Mouse (Mus musculus) MEL (cell line): ENCODE measurements around the gene Trim21. TPM values are rescaled to one million over a fixed set of nuclear protein-coding genes. Genes with fewer than 3 reads are reported as not detected.

ENCODE experiments used
- DNase-seq: peaks from one replicate; pipeline ENCODE4 v3.0.0; 2011; ENCODE audit warnings: low read depth, low spot score
- H3K27ac ChIP-seq: 2 replicates; pipeline ENCODE4 v1.5.1; 2012; ENCODE audit warnings: low read depth, mild to moderate bottlenecking, control low read depth, low read length, moderate library complexity; ENCODE audit not compliant: control insufficient read depth
- H3K27me3 ChIP-seq, 2 experiments: fragments of 150-350 bp in 1 of 2; sonication (generic) in 1 of 2; 2 replicates each; pipeline ENCODE4 v1.6.1; 2012; ENCODE audit warnings: low read length in 2 of 2, mild to moderate bottlenecking in 2 of 2, improper control_type of control experiment in 1 of 2, moderate library complexity in 1 of 2; ENCODE audit not compliant: insufficient read depth in 2 of 2, control insufficient read depth in 1 of 2
- H3K36me3 ChIP-seq, 2 experiments: 2 replicates each; pipeline ENCODE4 v1.6.1; 2012 to 2014; ENCODE audit warnings: low read length in 2 of 2, improper control_type of control experiment in 1 of 2, inconsistent platforms in 1 of 2, mild to moderate bottlenecking in 1 of 2; ENCODE audit not compliant: insufficient read depth in 2 of 2, control insufficient read depth in 1 of 2
- H3K4me1 ChIP-seq, 2 experiments: fragments of 150-350 bp in 1 of 2; sonication (generic) in 1 of 2; 2 replicates each; pipeline ENCODE4 v1.6.1; 2012; ENCODE audit warnings: low read length in 2 of 2, improper control_type of control experiment in 1 of 2, mild to moderate bottlenecking in 1 of 2; ENCODE audit not compliant: insufficient read depth in 2 of 2, control insufficient read depth in 1 of 2
- H3K4me3 ChIP-seq, 2 experiments: fragments of 150-350 bp in 1 of 2; sonication (generic) in 1 of 2; 2 replicates each; pipeline ENCODE4 v1.5.1; 2012; ENCODE audit warnings: low read depth in 2 of 2, low read length in 2 of 2, mild to moderate bottlenecking in 2 of 2, moderate library complexity in 2 of 2, control low read depth in 1 of 2, improper control_type of control experiment in 1 of 2; ENCODE audit not compliant: control insufficient read depth in 1 of 2, insufficient read depth in 1 of 2
- H3K79me2 ChIP-seq: 2 replicates; pipeline ENCODE4 v1.6.1; 2012; ENCODE audit warnings: mild to moderate bottlenecking, low read length, moderate library complexity; ENCODE audit not compliant: control insufficient read depth, poor library complexity, insufficient read depth
- H3K9ac ChIP-seq: 2 replicates; pipeline ENCODE4 v1.6.1; 2012; ENCODE audit warnings: low read depth, mild to moderate bottlenecking, control low read depth, low read length, moderate library complexity; ENCODE audit not compliant: control insufficient read depth, poor library complexity, severe bottlenecking
- H3K9me3 ChIP-seq: fragments of 150-350 bp; sonication (generic); replicated peaks from 2 replicates; pipeline ENCODE4 v1.6.1; 2012; ENCODE audit warnings: mild to moderate bottlenecking, low read length, improper control_type of control experiment, moderate library complexity; ENCODE audit not compliant: insufficient read depth
- BHLHE40 ChIP-seq: IDR thresholded peaks from 2 replicates; pipeline ENCODE4 v1.6.1; 2012; ENCODE audit warnings: low read depth, mild to moderate bottlenecking, inconsistent platforms, low read length, improper control_type of control experiment, borderline replicate concordance
- CHD1 ChIP-seq: IDR thresholded peaks from 2 replicates; pipeline ENCODE4 v1.6.1; 2012; ENCODE audit warnings: low read depth, mild to moderate bottlenecking, inconsistent platforms, low read length, improper control_type of control experiment
- CHD2 ChIP-seq: IDR thresholded peaks from 2 replicates; pipeline ENCODE4 v1.6.1; 2011; ENCODE audit warnings: low read length, improper control_type of control experiment
- CTCF ChIP-seq, 3 experiments: IDR thresholded peaks in 2 of 3; conservative IDR thresholded peaks in 1 of 3; 2 replicates each; pipeline ENCODE4 v1.5.1; 2011 to 2012; ENCODE audit warnings: low read length in 3 of 3, low read depth in 2 of 3, mild to moderate bottlenecking in 2 of 3, improper control_type of control experiment in 1 of 3, inconsistent platforms in 1 of 3, mixed read lengths in 1 of 3, moderate library complexity in 1 of 3; ENCODE audit not compliant: control insufficient read depth in 1 of 3, insufficient read depth in 1 of 3, poor library complexity in 1 of 3, severe bottlenecking in 1 of 3
- ELF1 ChIP-seq: IDR thresholded peaks from 2 replicates; pipeline ENCODE4 v1.6.1; 2014; ENCODE audit warnings: low read depth, mild to moderate bottlenecking, inconsistent platforms, low read length, improper control_type of control experiment, moderate library complexity
- ETS1 ChIP-seq: IDR thresholded peaks from 2 replicates; pipeline ENCODE4 v1.6.1; 2012; ENCODE audit warnings: low read depth, mild to moderate bottlenecking, inconsistent platforms, low read length, improper control_type of control experiment, moderate library complexity
- GABPA ChIP-seq: IDR thresholded peaks from 2 replicates; pipeline ENCODE4 v1.6.1; 2012; ENCODE audit warnings: low read depth, mild to moderate bottlenecking, inconsistent platforms, low read length, improper control_type of control experiment, moderate library complexity
- GATA1 ChIP-seq: IDR thresholded peaks from 2 replicates; pipeline ENCODE4 v1.6.1; 2011; ENCODE audit warnings: low read depth, low read length, improper control_type of control experiment
- HCFC1 ChIP-seq: IDR thresholded peaks from 2 replicates; pipeline ENCODE4 v1.6.1; 2012; ENCODE audit warnings: low read depth, mild to moderate bottlenecking, inconsistent platforms, low read length, improper control_type of control experiment, moderate library complexity
- MAFK ChIP-seq: IDR thresholded peaks from 2 replicates; pipeline ENCODE4 v1.6.1; 2011; ENCODE audit warnings: low read depth, mild to moderate bottlenecking, low read length, improper control_type of control experiment, borderline replicate concordance
- MAZ ChIP-seq: IDR thresholded peaks from 2 replicates; pipeline ENCODE4 v1.6.1; 2012; ENCODE audit warnings: low read depth, mild to moderate bottlenecking, inconsistent platforms, low read length, improper control_type of control experiment
- MEF2A ChIP-seq: IDR thresholded peaks from 2 replicates; pipeline ENCODE4 v1.6.1; 2014; ENCODE audit warnings: low read depth, mild to moderate bottlenecking, inconsistent platforms, low read length, improper control_type of control experiment; ENCODE audit not compliant: poor library complexity, insufficient replicate concordance, severe bottlenecking; ENCODE audit errors: extremely low read depth
- MXI1 ChIP-seq: IDR thresholded peaks from 2 replicates; pipeline ENCODE4 v1.6.1; 2011; ENCODE audit warnings: mild to moderate bottlenecking, low read depth, low read length, improper control_type of control experiment
- MYC ChIP-seq: IDR thresholded peaks from 2 replicates; pipeline ENCODE4 v1.6.1; 2011; ENCODE audit warnings: low read depth, mild to moderate bottlenecking, low read length, improper control_type of control experiment, moderate library complexity
- NRF1 ChIP-seq: IDR thresholded peaks from 2 replicates; pipeline ENCODE4 v1.6.1; 2014; ENCODE audit warnings: low read depth, mild to moderate bottlenecking, inconsistent platforms, low read length, improper control_type of control experiment, moderate library complexity; ENCODE audit not compliant: poor library complexity, insufficient read depth, severe bottlenecking
- POLR2AphosphoS2 ChIP-seq: IDR thresholded peaks from 2 replicates; pipeline ENCODE4 v1.6.1; 2011; ENCODE audit warnings: low read length, improper control_type of control experiment
- POLR2AphosphoS5 ChIP-seq: IDR thresholded peaks from 2 replicates; pipeline ENCODE4 v1.6.1; 2012; ENCODE audit warnings: low read depth, borderline replicate concordance, mild to moderate bottlenecking, inconsistent platforms, low read length, moderate library complexity, mixed read lengths
- RAD21 ChIP-seq: IDR thresholded peaks from 2 replicates; pipeline ENCODE4 v1.6.1; 2011; ENCODE audit warnings: mild to moderate bottlenecking, low read depth, low read length, improper control_type of control experiment
- SIN3A ChIP-seq: IDR thresholded peaks from 2 replicates; pipeline ENCODE4 v1.6.1; 2012; ENCODE audit warnings: low read length, improper control_type of control experiment, inconsistent platforms
- SMC3 ChIP-seq: IDR thresholded peaks from 2 replicates; pipeline ENCODE4 v1.6.1; 2011; ENCODE audit warnings: low read depth, low read length, improper control_type of control experiment
- TAL1 ChIP-seq: IDR thresholded peaks from 2 replicates; pipeline ENCODE4 v1.6.1; 2012; ENCODE audit warnings: mild to moderate bottlenecking, inconsistent platforms, low read length, moderate library complexity, mixed read lengths
- TBP ChIP-seq: IDR thresholded peaks from 2 replicates; pipeline ENCODE4 v1.8.0; 2011; ENCODE audit warnings: low read depth, low read length, improper control_type of control experiment
- TCF12 ChIP-seq: IDR thresholded peaks from 2 replicates; pipeline ENCODE4 v1.6.1; 2014; ENCODE audit warnings: low read depth, mild to moderate bottlenecking, inconsistent platforms, low read length, improper control_type of control experiment, moderate library complexity
- USF1 ChIP-seq: IDR thresholded peaks from 2 replicates; pipeline ENCODE4 v1.6.1; 2014; ENCODE audit warnings: low read depth, mild to moderate bottlenecking, inconsistent platforms, low read length, improper control_type of control experiment, moderate library complexity
- ZKSCAN1 ChIP-seq: IDR thresholded peaks from 2 replicates; pipeline ENCODE4 v1.6.1; 2012; ENCODE audit warnings: low read depth, mild to moderate bottlenecking, inconsistent platforms, low read length, improper control_type of control experiment, moderate library complexity
- ZMIZ1 ChIP-seq: IDR thresholded peaks from 2 replicates; pipeline ENCODE4 v1.6.1; 2012; ENCODE audit warnings: low read depth, mild to moderate bottlenecking, inconsistent platforms, low read length, improper control_type of control experiment, moderate library complexity
- ZNF384 ChIP-seq: IDR thresholded peaks from 2 replicates; pipeline ENCODE4 v1.6.1; 2012; ENCODE audit warnings: low read depth, mild to moderate bottlenecking, inconsistent platforms, low read length, improper control_type of control experiment
- polyA plus RNA-seq, 2 experiments: library from polyadenylated mRNA; stranded (reverse) in 1 of 2; unstranded in 1 of 2; fragments of >175 nt in 1 of 2; fragments of >200 nt in 1 of 2; gene quantifications; 2 replicates each; pipeline versions ENCODE4 v1.2.1 to v1.2.4; 2012; ENCODE audit warnings: low replicate concordance in 2 of 2, low read depth in 1 of 2; ENCODE audit not compliant: insufficient read length in 2 of 2, insufficient read depth in 1 of 2, missing spikeins in 1 of 2
- total RNA-seq: library from RNA; depleted of rRNA; stranded (reverse); fragments of 300-350 nt; gene quantifications from 2 replicates; pipeline ENCODE4 v1.2.3, GENCODE M21; 2012

Trim21 gene
- total and polyA plus RNA-seq, 3 experiments: 2.8 to 3.3 TPM; not detected in 1

DNA sequence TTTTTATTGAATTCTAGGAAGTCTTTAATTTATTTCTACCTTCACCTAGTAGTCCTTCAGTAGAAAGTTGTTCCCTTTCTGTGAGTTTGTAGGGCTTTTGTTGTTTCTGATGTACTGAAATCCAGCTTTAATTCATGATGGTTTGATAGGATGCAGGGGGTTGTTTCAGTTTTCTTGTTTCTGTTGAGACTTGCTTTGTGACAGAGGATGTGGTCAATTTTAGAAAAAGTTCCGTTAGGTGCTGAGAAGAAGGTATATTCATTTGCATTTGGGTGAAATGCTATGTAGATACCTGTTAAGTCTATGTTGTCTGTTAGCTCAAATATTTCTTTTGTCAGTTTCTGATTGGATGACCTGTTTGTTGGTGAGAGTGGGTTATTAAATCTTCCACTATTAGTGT lies 36.2 kb downstream of the Trim21 start:
- no peaks in the 10 kb centered on the region for H3K4me1 ChIP-seq
- H3K9me3 ChIP-seq: no peaks in the 10 kb centered on the region
- no peak for TF ChIP-seq HCFC1
- TF ChIP-seq NRF1: no peak
- TF ChIP-seq POLR2AphosphoS2: no peak
- no peak for TF ChIP-seq CHD1
- TF ChIP-seq ZMIZ1: no peak
- no peak for TF ChIP-seq GABPA
- TF ChIP-seq GATA1: no peak
- TF ChIP-seq ZNF384: no peak
- no peak for TF ChIP-seq CTCF (IDR thresholded peaks at IDR 0.05 in 2 of 3, conservative IDR thresholded peaks at IDR 0.05 in 1 of 3; ENCODE audit: control insufficient read depth in 1 of 3, insufficient read depth in 1 of 3, low read depth in 2 of 3, low read length in 3 of 3, poor library complexity in 1 of 3, severe bottlenecking in 1 of 3)
- no peak for TF ChIP-seq MXI1
- TF ChIP-seq TAL1: no peak
- no peak for TF ChIP-seq CHD2
- TF ChIP-seq ELF1: no peak
- TF ChIP-seq BHLHE40: no peak
- TF ChIP-seq SMC3: no peak
- no peak for TF ChIP-seq MAFK
- no peak for TF ChIP-seq SIN3A
- TF ChIP-seq RAD21: no peak
- no peak for TF ChIP-seq TBP
- TF ChIP-seq, all 39 proteins: peak for 0
- Histone ChIP-seq H3K4me3 (no peak overlapping the region), H3K27ac (no peak overlapping the region), H3K9ac (no peak overlapping the region), H3K27me3 (peaks cover 1 to 17% of the 10 kb centered on the region in 2 experiments), H3K79me2 (no peaks in the 10 kb centered on the region), H3K36me3 (no peaks in the 10 kb centered on the region)
- DNase-seq: no peak

- Histone ChIP-seq H3K27ac (no peak overlapping the region), H3K36me3 (peaks cover 0 to 6% of the 10 kb centered on the region in 2 experiments; a peak in 1 of 4 replicates), H3K4me3 (no peak overlapping the region), H3K79me2 (peaks cover 1% of the 10 kb centered on the region; the same call in 1 of the 2 replicates), H3K27me3 (peaks cover 5 to 6% of the 10 kb centered on the region in 2 experiments; a peak in 3 of 4 replicates), H3K4me1 (peaks cover 2 to 11% of the 10 kb centered on the region in 2 experiments; a peak in 3 of 4 replicates), H3K9me3 (no peaks in the 10 kb centered on the region), H3K9ac (no peak overlapping the region)
- no peak for DNase-seq
- TF ChIP-seq MEF2A: no peak
- TF ChIP-seq MYC: no peak
- TF ChIP-seq MAZ: no peak
- no peak for TF ChIP-seq GATA1
- no peak for TF ChIP-seq SMC3
- no peak for TF ChIP-seq ZKSCAN1
- TF ChIP-seq ZNF384: no peak
- no peak for TF ChIP-seq TBP
- no peak for TF ChIP-seq CHD2
- no peak for TF ChIP-seq USF1
- TF ChIP-seq TCF12: no peak
- no peak for TF ChIP-seq ZMIZ1
- no peak for TF ChIP-seq POLR2AphosphoS5
- no peak for TF ChIP-seq ETS1
- TF ChIP-seq GABPA: no peak
Observed at GRCm38 (mm10) chr7:102517051-102517335, 48.3 kb downstream of the Trim21 start.
